Mouse (Mus musculus) yolk sac, embryonic 10.5 days (tissue): ENCODE results near the gene Gm20388.

Experiments used
- DNase-seq: peaks from one replicate; pipeline ENCODE4 v3.0.0-alpha.2; 2017; ENCODE audit warnings: low spot score

The Gm20388 gene

GRCm38 (mm10) chr8:122240241-122241026, 2329.8 kb downstream of the Gm20388 start:
- DNase-seq: no peak

- no peak for DNase-seq
These were observed 2332.7 kb downstream of the Gm20388 start for GRCm38 (mm10) chr8:122243310-122243709.

GRCm38 (mm10) chr8:122245161-122245560, 2334.5 kb downstream of the Gm20388 start:
- no peak for DNase-seq

- no peak for DNase-seq
These were observed 2335.9 kb downstream of the Gm20388 start for GRCm38 (mm10) chr8:122246257-122247211.

DNA sequence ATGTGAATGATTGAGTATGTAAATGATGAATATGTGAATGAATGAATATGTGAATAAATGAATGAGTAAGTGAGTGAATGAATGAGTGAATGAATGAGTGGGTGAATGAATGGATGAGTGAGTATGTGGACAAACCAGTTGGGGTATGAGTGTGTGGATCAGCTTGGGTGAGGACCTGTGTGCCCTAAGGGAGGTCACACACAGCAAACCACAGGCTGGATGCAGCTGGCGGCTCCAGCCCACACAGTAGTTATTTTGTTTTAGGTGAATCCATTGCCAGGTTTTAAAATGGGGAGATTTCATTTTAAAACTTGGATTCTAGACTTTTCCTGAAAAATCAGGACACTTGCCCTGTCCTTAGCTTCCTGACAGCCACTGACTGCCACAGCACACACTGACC, 2341.1 kb downstream of the Gm20388 start:
- DNase-seq: no peak

DNA sequence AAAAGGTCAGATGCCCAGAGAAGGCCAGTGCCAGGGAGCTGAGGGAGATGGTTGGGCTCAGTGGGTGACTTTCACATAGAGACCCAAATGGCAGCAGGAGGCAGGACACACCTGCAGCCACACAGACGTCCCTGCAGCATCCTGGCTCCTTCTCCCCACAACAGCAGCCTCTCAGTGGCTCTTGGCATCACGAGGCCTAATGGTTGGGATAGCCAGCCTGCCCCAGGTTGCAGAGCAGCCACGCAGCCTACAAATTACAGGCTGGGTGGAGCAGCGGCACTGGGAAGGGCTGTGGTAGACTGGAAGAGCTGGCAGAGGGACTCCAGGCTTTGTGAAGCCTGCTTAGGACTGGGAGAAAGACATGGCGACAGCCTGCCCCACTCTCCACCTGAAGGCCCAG, 2341.7 kb downstream of the Gm20388 start:
- no peak for DNase-seq

- DNase-seq: no peak
These were observed 2348.7 kb downstream of the Gm20388 start for GRCm38 (mm10) chr8:122259351-122259750.

DNA sequence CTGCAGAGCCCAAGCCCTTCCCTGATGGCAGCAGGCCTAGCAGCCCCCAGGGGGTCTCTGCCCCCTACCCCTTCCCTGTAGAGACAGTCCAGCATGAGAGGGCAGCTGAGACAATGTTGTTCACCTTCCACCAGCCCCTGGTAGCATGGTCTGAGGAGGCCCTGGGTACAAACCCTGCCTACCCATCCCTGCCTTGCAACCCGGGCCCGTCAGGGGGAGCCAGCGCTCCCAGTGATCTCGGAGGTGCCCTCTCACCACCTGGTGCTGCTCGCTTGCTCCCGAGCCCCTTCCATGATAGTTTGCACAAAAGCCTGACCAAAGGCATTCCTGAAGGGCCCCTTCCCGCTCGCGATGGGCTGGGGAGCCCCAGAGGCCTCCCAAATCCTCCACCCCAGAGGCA, 2350.1 kb downstream of the Gm20388 start:
- DNase-seq: no peak

GRCm38 (mm10) chr8:122262835-122263234, 2352.2 kb downstream of the Gm20388 start:
- no peak for DNase-seq

DNA sequence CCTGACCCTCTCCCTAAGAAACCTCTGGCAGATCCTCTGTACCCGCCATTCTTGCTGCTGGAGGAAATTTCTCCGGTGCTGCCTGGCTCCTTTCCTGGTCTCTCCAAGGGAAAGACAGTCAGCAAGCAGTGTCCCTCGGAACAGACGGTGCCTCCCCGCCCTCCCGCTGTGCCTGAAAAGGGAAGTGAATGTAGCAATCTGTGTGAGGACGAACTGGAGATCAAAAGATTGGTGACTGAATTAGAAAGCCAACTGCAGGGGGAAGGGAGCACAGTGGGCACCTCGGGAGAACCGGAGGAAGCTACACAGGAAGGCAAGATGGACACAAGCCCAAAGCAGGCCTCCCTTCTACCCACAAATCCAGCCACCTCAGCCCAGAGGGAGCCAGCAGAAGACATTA, 2353.6 kb downstream of the Gm20388 start:
- no peak for DNase-seq

- DNase-seq: no peak
These were observed 2354.9 kb downstream of the Gm20388 start for GRCm38 (mm10) chr8:122265522-122265921.

DNA sequence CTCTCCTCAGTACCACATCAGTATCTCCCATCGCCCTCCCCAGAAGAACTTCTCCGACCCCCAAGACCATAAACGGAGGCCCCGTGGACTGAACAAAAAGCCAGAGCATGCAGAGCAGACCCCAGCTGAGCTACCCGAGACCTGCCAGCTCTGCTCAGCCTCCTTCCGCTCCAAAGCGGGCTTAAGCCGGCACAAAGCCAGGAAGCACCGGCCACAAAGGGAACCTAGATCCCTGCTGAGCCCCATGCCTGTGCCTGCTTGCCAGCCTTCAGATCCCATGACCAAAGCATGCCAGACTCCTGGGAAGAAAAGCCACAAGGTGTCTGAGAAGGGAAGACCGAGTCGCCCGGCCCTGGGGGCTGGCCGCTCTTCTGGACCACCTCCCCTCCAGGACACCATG, 2356.2 kb downstream of the Gm20388 start:
- DNase-seq: no peak

- DNase-seq: no peak
These were observed 2358.2 kb downstream of the Gm20388 start for GRCm38 (mm10) chr8:122268861-122269260.

GRCm38 (mm10) chr8:122269404-122269803, 2358.8 kb downstream of the Gm20388 start:
- peak; percentile 65 for DNase-seq

GRCm38 (mm10) chr8:122270555-122270954, 2359.9 kb downstream of the Gm20388 start:
- DNase-seq: no peak

- peak; percentile 66 for DNase-seq
These were observed 2362.5 kb downstream of the Gm20388 start for GRCm38 (mm10) chr8:122273152-122273551.

DNA sequence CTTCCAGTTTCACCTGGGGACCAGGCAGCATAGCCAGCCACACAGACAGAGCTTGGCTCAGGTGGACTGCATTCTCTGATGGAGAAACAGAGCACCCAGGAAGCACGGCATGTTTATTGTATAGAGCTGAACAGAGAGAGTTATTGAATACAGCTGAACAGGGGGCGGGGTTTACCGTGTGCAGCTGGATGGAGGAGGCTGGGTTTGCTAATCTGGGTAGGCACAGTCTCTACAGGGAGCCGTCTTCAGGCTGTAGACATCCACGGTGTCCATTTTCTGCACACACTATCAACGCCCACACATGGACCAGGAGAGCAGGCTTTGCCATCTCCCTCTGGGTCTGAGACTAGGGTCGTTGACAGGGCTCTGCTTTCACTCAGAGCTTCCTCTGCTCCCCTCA, 2363.2 kb downstream of the Gm20388 start:
- DNase-seq: no peak

DNA sequence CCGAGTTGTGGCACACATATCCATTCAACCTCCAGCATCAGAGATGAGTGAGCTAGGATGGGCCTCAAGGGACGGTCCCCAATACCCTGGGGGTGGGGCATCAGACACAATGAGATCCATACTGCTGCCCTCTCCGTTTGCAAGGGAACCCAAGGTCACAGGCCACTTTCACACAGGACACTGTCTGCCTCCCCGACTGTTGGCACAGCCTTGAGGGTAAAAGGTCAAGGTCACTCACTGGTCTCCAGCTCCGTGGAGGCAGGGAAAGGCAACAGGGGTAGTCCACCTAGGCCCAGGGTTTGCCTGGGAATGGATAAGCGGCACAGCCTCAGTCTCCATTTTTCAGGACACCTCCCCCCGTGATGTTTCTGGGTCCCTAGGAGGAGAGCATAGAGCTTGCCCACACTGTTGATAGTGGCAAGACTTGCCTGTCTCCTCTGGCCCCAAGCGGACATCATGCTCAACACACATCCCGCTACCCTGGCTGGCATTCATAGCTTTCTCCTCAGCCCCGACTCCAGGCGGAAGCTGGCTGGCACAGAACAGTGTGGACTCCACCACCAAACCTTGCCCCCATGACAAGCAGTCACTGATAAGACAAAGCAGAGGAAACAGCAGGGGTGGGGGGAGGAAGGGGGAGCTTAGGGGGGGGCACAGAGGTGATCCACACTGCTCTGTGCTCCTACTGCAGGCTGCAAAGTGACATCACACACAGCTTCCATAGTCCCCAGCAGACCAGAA, 2364.2 kb downstream of the Gm20388 start:
- DNase-seq: no peak

DNA sequence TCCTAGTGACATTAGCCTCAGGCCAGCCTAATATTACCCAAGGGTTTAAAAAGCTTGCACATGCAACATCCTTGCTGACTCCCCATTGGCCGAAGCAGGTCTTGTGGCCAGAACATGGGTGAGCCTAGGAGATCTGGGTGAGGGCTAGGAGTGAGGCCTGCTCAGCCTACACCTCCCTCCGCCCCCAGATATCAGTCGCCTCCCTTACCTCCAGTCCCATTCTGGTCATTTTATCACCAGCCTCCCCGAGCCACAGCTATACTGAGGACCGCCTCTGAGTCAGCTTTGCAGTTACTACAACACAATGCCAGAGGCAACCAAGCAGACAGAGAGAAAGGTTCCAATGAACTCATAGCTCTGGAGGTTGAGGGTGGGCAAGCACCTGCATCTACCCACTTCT, 2365.7 kb downstream of the Gm20388 start:
- DNase-seq: no peak

GRCm38 (mm10) chr8:122277204-122277995, 2366.8 kb downstream of the Gm20388 start:
- DNase-seq: no peak

DNA sequence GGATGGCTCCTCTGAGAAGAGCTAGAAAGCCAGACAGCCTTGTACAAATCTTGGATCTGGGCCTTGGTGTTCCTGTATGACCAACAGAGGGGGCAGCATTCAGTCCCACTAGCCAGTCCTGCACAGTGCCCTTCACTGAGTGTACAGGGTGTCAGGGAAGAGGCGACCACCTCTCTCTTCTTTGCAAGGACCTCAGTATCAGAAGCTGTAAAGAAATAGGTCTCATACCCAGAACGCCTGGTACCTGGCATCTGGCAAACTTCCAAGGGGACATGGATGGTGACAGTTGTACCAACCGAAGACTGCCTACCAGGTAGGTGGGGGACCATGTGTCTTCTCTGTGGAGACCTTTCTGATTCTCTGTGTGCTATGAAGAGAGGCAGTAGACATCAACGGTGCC, 2369.5 kb downstream of the Gm20388 start:
- no peak for DNase-seq
